Mouse (Mus musculus) limb, embryonic 13.5 days (tissue): ENCODE results near the gene Gmds. TPM values are rescaled to one million over a fixed set of nuclear protein-coding genes. Genes with fewer than 3 reads are reported as not detected.

Experiments used
- ATAC-seq: fragments of 200-750 bp; cut with Nextera tagmentation; 2 replicates; pipeline ENCODE4 v1.8.0; 2017; ENCODE audit warnings: low read depth, moderate number of reproducible peaks, moderate TSS enrichment; ENCODE audit not compliant: low FRiP score
- H3K27ac ChIP-seq: fragments of 300-500 bp; sonication (generic); 2 replicates; pipeline ENCODE4 v1.5.1; 2015; ENCODE audit warnings: inconsistent platforms, mild to moderate bottlenecking, moderate library complexity
- H3K27me3 ChIP-seq: fragments of 300-500 bp; sonication (generic); 2 replicates; pipeline ENCODE4 v1.6.1; 2015; ENCODE audit warnings: mild to moderate bottlenecking, inconsistent platforms
- H3K36me3 ChIP-seq: fragments of 300-500 bp; sonication (generic); 2 replicates; pipeline ENCODE4 v1.6.1; 2015; ENCODE audit warnings: inconsistent platforms, mild to moderate bottlenecking, moderate library complexity
- H3K4me1 ChIP-seq: fragments of 300-500 bp; sonication (generic); 2 replicates; pipeline ENCODE4 v1.6.1; 2015; ENCODE audit warnings: inconsistent platforms
- H3K4me2 ChIP-seq: fragments of 300-500 bp; sonication (generic); replicated peaks from 2 replicates; pipeline ENCODE4 v1.6.1; 2015; ENCODE audit warnings: inconsistent platforms, mild to moderate bottlenecking, moderate library complexity
- H3K4me3 ChIP-seq: fragments of 300-500 bp; sonication (generic); 2 replicates; pipeline ENCODE4 v1.5.1; 2015; ENCODE audit warnings: moderate library complexity, mild to moderate bottlenecking, inconsistent platforms
- H3K9ac ChIP-seq: fragments of 300-500 bp; sonication (generic); 2 replicates; pipeline ENCODE4 v1.6.1; 2015; ENCODE audit warnings: mild to moderate bottlenecking, inconsistent platforms
- H3K9me3 ChIP-seq: fragments of 300-500 bp; sonication (generic); 2 replicates; pipeline ENCODE4 v1.6.1; 2016; ENCODE audit warnings: inconsistent platforms
- WGBS: fragments of 180-500 bp; shearing (Covaris S2); methylation state at CpG from one replicate; pipeline ENCODE4 v1.1.7; 2015; 5-methylcytosine and 5-hydroxymethylcytosine counted together
- polyA plus RNA-seq: library from polyadenylated mRNA; unstranded; fragments of >200 nt; fragmentation: Nextera tagmentation; extraction: Ambion mirVana; gene quantifications from 2 replicates; pipeline ENCODE4 v1.2.1, GENCODE M21; 2015

The Gmds gene
- polyA plus RNA-seq, 1 experiment from 2014 or later: 46.9 TPM

- no peaks in the 10 kb centered on the region for H3K9me3 ChIP-seq
- 57% methylated on average over 13 of the region's 13 CpGs for WGBS
- H3K4me2 ChIP-seq: no peak overlapping the region
- H3K4me3 ChIP-seq: no peak overlapping the region
- peaks cover 5% of the 10 kb centered on the region; the same call in 1 of the 2 replicates for H3K27me3 ChIP-seq
- no peak overlapping the region for H3K9ac ChIP-seq
- H3K4me1 ChIP-seq: peaks cover 21% of the 10 kb centered on the region; the same call in 1 of the 2 replicates
- H3K36me3 ChIP-seq: no peaks in the 10 kb centered on the region
- ATAC-seq: no peak
- no peak overlapping the region for H3K27ac ChIP-seq
Observed at GRCm38 (mm10) chr13:31958346-31959335, 379.9 kb downstream of the Gmds start.

- Histone ChIP-seq H3K9ac (no peak overlapping the region), H3K27me3 (peaks cover 5% of the 10 kb centered on the region; the same call in 1 of the 2 replicates), H3K9me3 (no peaks in the 10 kb centered on the region), H3K4me2 (no peak overlapping the region), H3K27ac (no peak overlapping the region), H3K36me3 (no peaks in the 10 kb centered on the region), H3K4me3 (no peak overlapping the region), H3K4me1 (peaks cover 21% of the 10 kb centered on the region; the same call in 1 of the 2 replicates)
- 80% methylated on average over 6 of the region's 6 CpGs for WGBS
- ATAC-seq: no peak
Observed at GRCm38 (mm10) chr13:31956584-31956983, 382.0 kb downstream of the Gmds start.

GRCm38 (mm10) chr13:31956112-31956511, 382.4 kb downstream of the Gmds start:
- Histone ChIP-seq H3K9ac (no peak overlapping the region), H3K4me1 (peaks cover 21% of the 10 kb centered on the region; the same call in 1 of the 2 replicates), H3K9me3 (no peaks in the 10 kb centered on the region), H3K36me3 (no peaks in the 10 kb centered on the region), H3K27me3 (peaks cover 5% of the 10 kb centered on the region; the same call in 1 of the 2 replicates), H3K27ac (no peak overlapping the region), H3K4me3 (no peak overlapping the region), H3K4me2 (no peak overlapping the region)
- 71% methylated on average over 4 of the region's 4 CpGs for WGBS
- no peak for ATAC-seq

GRCm38 (mm10) chr13:31955171-31955570, 383.4 kb downstream of the Gmds start:
- ATAC-seq: no peak
- H3K27ac ChIP-seq: no peak overlapping the region
- no peaks in the 10 kb centered on the region for H3K27me3 ChIP-seq
- H3K4me1 ChIP-seq: peaks cover 18% of the 10 kb centered on the region; the same call in 1 of the 2 replicates
- H3K9me3 ChIP-seq: no peaks in the 10 kb centered on the region
- no peak overlapping the region for H3K4me2 ChIP-seq
- no peak overlapping the region for H3K9ac ChIP-seq
- H3K36me3 ChIP-seq: no peaks in the 10 kb centered on the region
- WGBS: 50% methylated on average over 7 of the region's 7 CpGs
- H3K4me3 ChIP-seq: no peak overlapping the region

GRCm38 (mm10) chr13:31944676-31945210, 393.8 kb downstream of the Gmds start:
- no peak for ATAC-seq

GRCm38 (mm10) chr13:31943482-31944275, 394.9 kb downstream of the Gmds start:
- WGBS: 40% methylated on average over 7 of the region's 7 CpGs
- Histone ChIP-seq H3K9me3 (no peaks in the 10 kb centered on the region), H3K9ac (no peak overlapping the region), H3K4me2 (no peak overlapping the region), H3K4me3 (no peak overlapping the region), H3K36me3 (no peaks in the 10 kb centered on the region), H3K27me3 (no peaks in the 10 kb centered on the region), H3K4me1 (0 out of 2 replicates have a peak, but pooled peaks cover 5% of the 10 kb centered on the region), H3K27ac (no peak overlapping the region)
- ATAC-seq: no peak

More at GRCm38 (mm10) chr13:31944676-31945210, 393.8 kb downstream of the Gmds start:
- H3K36me3 ChIP-seq: no peaks in the 10 kb centered on the region
- WGBS: 88% methylated on average over 3 of the region's 3 CpGs
- H3K27me3 ChIP-seq: no peaks in the 10 kb centered on the region
- H3K4me1 ChIP-seq: 0 out of 2 replicates have a peak, but pooled peaks cover 5% of the 10 kb centered on the region
- no peaks in the 10 kb centered on the region for H3K9me3 ChIP-seq
- no peak overlapping the region for H3K9ac ChIP-seq
- no peak overlapping the region for H3K27ac ChIP-seq
- H3K4me3 ChIP-seq: no peak overlapping the region
- no peak overlapping the region for H3K4me2 ChIP-seq

- ATAC-seq: no peak
- Histone ChIP-seq H3K9me3 (no peaks in the 10 kb centered on the region), H3K36me3 (no peaks in the 10 kb centered on the region), H3K27me3 (peaks cover 2% of the 10 kb centered on the region; the same call in 1 of the 2 replicates), H3K4me2 (no peak overlapping the region), H3K4me3 (no peak overlapping the region), H3K27ac (no peak overlapping the region), H3K9ac (no peak overlapping the region), H3K4me1 (no peaks in the 10 kb centered on the region)
- 88% methylated on average over 1 of the region's 1 CpGs for WGBS
Observed at GRCm38 (mm10) chr13:31929299-31929698, 409.2 kb downstream of the Gmds start.

- no peak overlapping the region for H3K27ac ChIP-seq
- no peak overlapping the region for H3K4me2 ChIP-seq
- H3K27me3 ChIP-seq: peaks cover 5% of the 10 kb centered on the region; the same call in 1 of the 2 replicates
- no peaks in the 10 kb centered on the region for H3K9me3 ChIP-seq
- no peaks in the 10 kb centered on the region for H3K4me1 ChIP-seq
- ATAC-seq: no peak
- WGBS: 80% methylated on average over 5 of the region's 5 CpGs
- no peaks in the 10 kb centered on the region for H3K36me3 ChIP-seq
- no peak overlapping the region for H3K4me3 ChIP-seq
- no peak overlapping the region for H3K9ac ChIP-seq
Observed at GRCm38 (mm10) chr13:31926599-31926998, 411.9 kb downstream of the Gmds start.

- H3K27ac ChIP-seq: no peak overlapping the region
- no peaks in the 10 kb centered on the region for H3K9me3 ChIP-seq
- H3K36me3 ChIP-seq: no peaks in the 10 kb centered on the region
- H3K9ac ChIP-seq: no peak overlapping the region
- H3K4me1 ChIP-seq: no peaks in the 10 kb centered on the region
- ATAC-seq: no peak
- H3K4me2 ChIP-seq: no peak overlapping the region
- WGBS: 73% methylated on average over 4 of the region's 4 CpGs
- no peak overlapping the region for H3K4me3 ChIP-seq
- peaks cover 5% of the 10 kb centered on the region; the same call in 1 of the 2 replicates for H3K27me3 ChIP-seq
Observed at GRCm38 (mm10) chr13:31924506-31924905, 414.0 kb downstream of the Gmds start.

- 0 out of 2 replicates have a peak, but pooled peaks cover 3% of the 10 kb centered on the region for H3K4me1 ChIP-seq
- ATAC-seq: no peak
- H3K4me3 ChIP-seq: no peak overlapping the region
- 83% methylated on average over 2 of the region's 2 CpGs for WGBS
- no peak overlapping the region for H3K27ac ChIP-seq
- H3K36me3 ChIP-seq: no peaks in the 10 kb centered on the region
- no peak overlapping the region for H3K9ac ChIP-seq
- no peaks in the 10 kb centered on the region for H3K9me3 ChIP-seq
- peaks cover 11% of the 10 kb centered on the region for H3K27me3 ChIP-seq
- no peak overlapping the region for H3K4me2 ChIP-seq
Observed at GRCm38 (mm10) chr13:31919716-31920115, 418.8 kb downstream of the Gmds start.

GRCm38 (mm10) chr13:31917387-31917786, 421.2 kb downstream of the Gmds start:
- WGBS: 42% methylated on average over 5 of the region's 5 CpGs
- no peak for ATAC-seq

More at GRCm38 (mm10) chr13:31917387-31917786, 421.2 kb downstream of the Gmds start:
- Histone ChIP-seq H3K4me1 (0 out of 2 replicates have a peak, but pooled peaks cover 3% of the 10 kb centered on the region), H3K27me3 (peaks cover 6% of the 10 kb centered on the region; the same call in 1 of the 2 replicates), H3K4me2 (no peak overlapping the region), H3K27ac (no peak overlapping the region), H3K9ac (no peak overlapping the region), H3K9me3 (no peaks in the 10 kb centered on the region), H3K4me3 (no peak overlapping the region), H3K36me3 (no peaks in the 10 kb centered on the region)
